Mouse (Mus musculus) brain, adult 2 months (tissue): ENCODE results near the gene A830031A19Rik.

Source experiments
- DNase-seq: peaks from one replicate; pipeline ENCODE4 v3.0.0; 2011; ENCODE audit warnings: low read depth, low spot score

The A830031A19Rik gene

GRCm38 (mm10) chr11:24076821-24077730 is 2.2 kb upstream of the A830031A19Rik start:
- DNase-seq: no peak

DNA sequence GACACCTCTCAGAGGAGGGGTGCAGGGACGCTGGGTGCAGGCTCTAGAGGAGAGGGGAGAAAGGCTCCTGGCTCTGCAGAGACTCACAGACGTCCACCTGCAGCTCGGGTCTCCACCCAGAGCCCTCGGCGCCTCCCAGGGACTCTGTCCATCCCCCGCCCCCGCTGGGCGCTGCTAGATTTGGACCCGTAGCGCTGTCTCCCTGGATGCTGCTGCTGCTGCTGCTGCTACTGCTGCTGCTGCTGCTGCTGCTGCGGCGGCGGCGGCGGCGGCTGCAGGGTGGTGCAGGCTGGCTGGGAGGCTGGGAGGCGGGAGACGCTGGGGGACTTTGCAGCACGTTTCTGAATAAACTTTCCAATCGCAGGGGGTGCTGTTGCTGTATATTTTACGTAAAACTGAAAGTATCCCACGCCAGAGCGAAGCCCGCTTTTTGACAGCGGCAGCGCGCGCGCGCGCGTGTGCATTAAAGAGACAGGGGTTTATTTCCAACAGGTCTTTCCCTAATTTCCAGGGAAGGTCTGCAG is 1.3 kb upstream of the A830031A19Rik start:
- DNase-seq: peak; percentile 92

- peak; percentile 76 for DNase-seq
These were observed 752 bp upstream of the A830031A19Rik start for GRCm38 (mm10) chr11:24075486-24076126.

DNA sequence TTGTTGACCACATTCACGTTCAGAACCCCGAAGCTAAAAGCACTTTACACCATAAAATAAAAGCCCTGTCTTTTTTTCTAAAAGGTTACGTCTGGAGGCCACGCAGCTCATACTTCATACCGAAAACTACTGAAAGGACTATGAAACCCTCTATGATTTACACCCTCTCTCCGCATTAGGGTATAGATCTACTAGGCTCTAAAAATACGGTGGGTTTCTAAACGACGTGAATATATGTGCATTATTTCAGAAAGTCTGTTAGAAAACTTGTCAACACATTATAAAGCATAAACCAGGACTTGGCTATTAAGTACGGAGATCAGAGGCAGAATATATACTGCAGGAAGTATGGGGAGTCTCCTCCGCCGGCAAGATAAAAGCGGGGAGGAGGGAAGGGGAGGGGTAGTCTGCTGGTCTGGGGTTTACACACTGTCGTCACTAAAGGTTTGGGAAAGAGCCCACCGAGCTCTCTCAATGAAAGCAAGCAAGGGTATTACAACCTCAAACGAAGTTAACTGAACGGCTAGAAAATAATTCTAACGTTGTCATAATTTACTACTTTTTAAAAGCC is 748 bp downstream of the A830031A19Rik start:
- DNase-seq: no peak

GRCm38 (mm10) chr11:24065313-24065712 is 9.5 kb downstream of the A830031A19Rik start:
- DNase-seq: no peak

DNA sequence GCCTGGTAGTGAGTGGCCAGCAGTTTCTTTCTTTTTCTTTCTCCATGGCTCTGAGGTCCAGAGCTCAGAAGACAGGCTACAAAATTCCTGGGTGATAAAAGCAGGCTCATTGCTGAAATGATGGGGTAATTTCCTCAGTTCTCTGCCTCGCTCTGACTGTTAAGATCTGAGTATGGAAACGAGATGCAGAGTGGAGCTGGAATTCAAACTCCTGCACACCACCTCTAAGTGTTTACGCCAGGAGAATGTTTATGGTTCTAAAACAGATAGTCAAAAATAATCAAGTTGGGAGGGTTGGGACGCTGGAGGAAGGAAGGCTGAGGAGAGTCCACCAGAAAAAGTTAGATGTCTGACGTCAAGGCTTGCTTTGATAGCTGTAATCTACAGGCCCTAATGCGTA is 10.6 kb downstream of the A830031A19Rik start:
- DNase-seq: no peak

GRCm38 (mm10) chr11:24062495-24063096 is 12.3 kb downstream of the A830031A19Rik start:
- DNase-seq: peak; percentile 60

GRCm38 (mm10) chr11:24061819-24062218 is 13.0 kb downstream of the A830031A19Rik start:
- DNase-seq: peak; percentile 55

DNA sequence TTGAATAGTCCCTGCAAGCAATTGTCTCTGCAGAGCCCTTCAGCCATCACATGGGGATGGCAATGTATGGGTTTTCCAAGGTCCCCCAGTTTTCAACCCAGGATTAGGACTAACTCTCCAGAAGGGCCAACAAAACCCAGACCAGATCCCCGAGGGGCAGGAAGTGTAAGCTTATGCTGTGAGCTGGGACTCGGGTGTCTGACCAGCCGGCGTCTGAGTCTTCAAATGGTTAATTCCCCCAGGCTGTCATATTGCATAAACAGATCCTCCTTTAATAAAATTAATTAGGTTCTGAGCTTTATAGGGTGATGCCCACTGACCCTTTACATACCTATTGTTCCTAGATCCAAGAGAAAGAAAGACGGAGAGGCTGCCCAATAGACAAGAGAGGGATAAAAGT is 14.4 kb downstream of the A830031A19Rik start:
- no peak for DNase-seq

DNA sequence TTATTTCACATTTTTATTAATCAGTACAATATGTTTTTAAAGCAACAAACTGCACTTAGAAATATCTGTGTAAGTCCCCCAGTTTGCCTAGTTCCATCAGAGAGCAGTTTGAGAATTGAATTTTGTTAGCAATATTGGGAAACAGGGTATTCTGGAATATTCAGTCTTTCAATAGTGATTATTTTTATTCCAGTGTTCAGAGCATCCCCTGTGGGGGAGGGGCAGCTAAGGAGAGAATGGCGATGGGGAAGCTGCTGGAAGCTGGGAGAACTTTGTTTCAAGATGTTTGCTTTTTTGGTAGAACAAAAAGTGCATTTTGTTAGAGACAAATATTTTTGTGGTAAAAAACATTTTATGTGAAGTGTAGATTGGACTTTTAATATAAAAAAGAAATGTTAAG is 15.7 kb downstream of the A830031A19Rik start:
- DNase-seq: no peak

DNA sequence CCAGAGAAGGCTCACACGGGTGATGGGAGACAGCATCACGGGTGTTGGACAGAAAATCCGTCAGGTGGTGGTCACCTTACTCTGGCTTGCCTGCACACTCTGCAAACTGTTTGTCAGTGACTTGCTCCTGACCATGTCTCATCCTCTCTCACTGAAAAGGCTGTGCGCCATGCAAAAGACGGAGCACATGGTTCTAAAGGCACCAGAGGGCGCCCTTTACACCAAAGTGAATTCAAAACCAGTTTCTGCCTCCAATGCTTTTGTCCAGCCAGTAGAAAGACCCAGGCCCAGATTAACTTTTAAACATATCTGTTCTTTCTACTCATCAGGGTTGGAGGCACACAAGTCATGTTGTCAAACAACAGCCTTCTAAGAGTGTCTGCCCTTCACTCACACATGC is 22.0 kb downstream of the A830031A19Rik start:
- no peak for DNase-seq

GRCm38 (mm10) chr11:24050032-24050757 is 24.7 kb downstream of the A830031A19Rik start:
- no peak for DNase-seq

DNA sequence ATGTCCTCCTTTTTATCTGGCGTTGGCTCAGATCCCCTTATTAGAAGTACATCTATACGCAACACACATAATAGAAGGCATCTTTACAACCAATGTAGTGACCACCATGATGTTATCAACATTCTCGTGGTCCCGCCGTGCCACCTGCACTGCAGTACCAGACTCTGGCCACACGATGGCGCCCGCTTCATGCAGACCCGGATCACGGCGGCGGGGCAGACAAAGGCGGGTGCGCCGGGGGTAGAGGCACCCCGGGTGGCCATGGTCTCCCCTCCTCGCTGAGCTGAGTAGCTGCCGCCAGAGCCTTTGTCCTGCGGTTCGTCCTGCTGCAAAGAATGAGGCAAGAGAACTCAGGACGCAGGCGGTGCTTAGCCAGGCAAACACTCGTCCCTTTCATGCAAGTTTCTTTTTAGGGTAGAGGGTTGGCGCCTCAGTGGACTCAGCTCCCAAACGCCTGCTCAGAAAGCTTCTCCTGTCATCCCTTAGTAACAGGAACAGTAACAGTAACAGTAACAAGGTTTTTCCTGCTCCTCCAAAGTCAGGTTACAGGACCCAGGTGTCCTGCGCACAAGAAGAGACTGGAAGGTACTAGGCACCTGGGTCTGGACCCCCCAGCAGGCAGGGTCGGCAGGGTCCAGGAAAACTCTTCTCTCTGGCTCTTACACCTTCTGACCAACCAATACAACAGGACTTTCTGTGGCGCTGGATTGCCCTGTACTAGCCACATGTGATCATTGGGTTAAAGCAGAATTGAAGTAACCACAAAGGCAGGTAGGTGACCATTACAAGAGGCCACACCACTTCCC is 25.4 kb downstream of the A830031A19Rik start:
- DNase-seq: peak; percentile 61

- DNase-seq: peak; percentile 81
These were observed 30.8 kb downstream of the A830031A19Rik start for GRCm38 (mm10) chr11:24044025-24044424.

- no peak for DNase-seq
These were observed 54.1 kb downstream of the A830031A19Rik start for GRCm38 (mm10) chr11:24020760-24021159.

DNA sequence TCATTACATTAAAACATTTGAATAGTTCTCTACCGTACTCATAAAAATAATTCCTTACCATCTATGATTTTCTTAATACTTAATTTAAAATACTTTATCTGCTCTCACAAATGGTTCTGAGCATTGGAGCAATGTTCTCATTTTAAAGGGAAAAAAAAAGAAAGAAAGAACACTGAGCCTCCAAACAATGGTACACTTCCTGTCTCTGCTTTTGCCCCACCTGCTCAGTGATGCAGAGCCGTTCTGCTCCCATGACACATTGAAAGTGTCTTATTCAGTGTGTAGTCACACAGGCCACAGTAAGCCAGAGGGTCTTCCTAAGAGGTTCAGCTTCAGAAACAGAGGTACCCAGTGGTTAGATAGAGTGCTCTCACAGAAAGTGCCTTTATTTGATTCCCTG is 56.1 kb downstream of the A830031A19Rik start:
- DNase-seq: no peak

DNA sequence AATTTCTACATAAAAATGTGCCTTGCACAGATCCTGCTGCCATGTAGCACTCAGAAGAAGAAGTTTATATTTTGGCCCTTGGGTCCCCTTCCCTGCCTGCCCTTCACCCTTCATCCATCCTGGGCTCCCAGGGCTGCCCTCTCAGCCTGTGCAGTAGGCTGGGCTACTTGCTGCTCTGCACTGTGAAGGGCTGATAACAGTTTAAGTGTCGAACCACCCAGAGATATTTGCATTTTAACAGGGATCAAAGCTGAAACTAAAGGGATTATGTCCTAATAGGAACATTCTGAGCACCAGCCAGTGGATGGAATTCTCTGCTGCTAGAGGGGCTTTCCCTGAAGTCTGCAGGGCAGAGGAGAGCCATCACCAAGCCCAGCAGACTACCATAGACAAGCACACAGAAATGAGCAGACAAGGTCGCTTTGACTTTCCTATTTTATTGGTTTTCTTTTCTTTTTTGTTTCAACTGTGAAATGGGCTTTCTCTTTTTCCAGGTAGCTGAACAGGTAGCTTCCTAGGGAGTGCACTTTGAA is 58.1 kb downstream of the A830031A19Rik start:
- no peak for DNase-seq

DNA sequence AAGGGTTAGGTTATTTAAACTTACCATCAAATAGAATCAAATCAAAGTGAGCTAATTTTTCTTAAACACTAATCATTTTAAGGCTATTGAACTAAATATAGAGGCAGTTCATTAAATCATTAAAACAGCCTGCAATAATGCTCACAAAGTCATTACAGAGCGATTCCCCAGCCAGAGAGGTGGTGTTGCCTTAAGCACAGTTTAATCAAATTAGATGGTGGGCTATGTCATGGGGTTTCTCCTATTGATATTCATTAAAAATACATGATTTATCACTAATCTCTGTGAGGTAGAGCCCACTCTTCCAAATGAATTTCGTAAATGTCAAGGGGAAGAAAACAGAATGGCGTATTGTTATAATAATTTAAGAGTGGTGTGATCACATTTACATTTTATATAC is 58.8 kb downstream of the A830031A19Rik start:
- no peak for DNase-seq

- DNase-seq: no peak
These were observed 60.2 kb downstream of the A830031A19Rik start for GRCm38 (mm10) chr11:24014642-24015041.

DNA sequence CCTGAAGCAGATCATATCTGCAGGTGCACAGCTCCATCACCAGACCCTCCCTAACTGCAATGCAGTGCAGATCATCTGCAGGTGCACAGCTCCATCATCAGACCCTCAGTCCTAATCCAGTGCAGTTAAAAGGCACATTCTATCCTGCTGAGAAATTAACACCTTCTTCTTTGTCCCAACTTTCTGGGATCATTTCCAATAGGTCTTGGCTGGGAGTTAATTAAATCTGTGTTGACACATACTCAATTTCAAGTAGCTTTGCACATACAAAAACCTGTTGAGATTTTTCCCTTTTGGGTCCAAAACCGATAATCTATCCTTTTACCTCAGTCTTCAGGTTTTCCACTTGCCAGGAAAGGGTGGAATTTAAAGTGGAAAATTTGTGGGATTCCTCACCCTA is 62.6 kb downstream of the A830031A19Rik start:
- no peak for DNase-seq
